Mouse (Mus musculus): ENCODE results near the gene Ric3. TPM values are rescaled to one million over a fixed set of nuclear protein-coding genes. Genes with fewer than 3 reads are reported as not detected.

Gene Ric3
- total and polyA plus RNA-seq, 3 experiments, result not detected

DNA sequence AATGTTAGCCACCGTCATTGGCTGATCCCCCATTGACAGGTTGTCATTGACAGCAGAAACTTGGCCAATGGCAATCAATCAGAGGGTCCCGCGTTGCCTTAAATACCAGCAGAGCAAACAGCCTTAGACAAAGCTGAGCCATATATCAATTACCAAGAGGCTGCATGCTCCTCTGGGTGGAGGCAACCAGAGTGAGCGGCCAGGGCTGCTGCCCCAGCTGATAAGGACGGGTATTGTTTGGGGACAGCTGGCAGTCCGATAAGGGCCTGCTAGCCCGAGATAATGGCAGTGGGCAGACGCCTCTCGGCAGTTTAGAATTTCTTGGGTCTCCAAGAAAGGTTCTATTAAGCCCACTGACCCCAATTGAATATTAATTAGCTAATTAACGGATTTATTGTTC, 31.8 kb upstream of the Ric3 start (continued):
- TF ChIP-seq TAL1 (IDR thresholded peaks at IDR 0.05; ENCODE audit: low read length), result peak; percentile 98
- TF ChIP-seq BHLHE40 (IDR thresholded peaks at IDR 0.05; ENCODE audit: borderline replicate concordance, low read depth, low read length), result peak; percentile 58; the same call in 1 of the 2 replicates

DNA sequence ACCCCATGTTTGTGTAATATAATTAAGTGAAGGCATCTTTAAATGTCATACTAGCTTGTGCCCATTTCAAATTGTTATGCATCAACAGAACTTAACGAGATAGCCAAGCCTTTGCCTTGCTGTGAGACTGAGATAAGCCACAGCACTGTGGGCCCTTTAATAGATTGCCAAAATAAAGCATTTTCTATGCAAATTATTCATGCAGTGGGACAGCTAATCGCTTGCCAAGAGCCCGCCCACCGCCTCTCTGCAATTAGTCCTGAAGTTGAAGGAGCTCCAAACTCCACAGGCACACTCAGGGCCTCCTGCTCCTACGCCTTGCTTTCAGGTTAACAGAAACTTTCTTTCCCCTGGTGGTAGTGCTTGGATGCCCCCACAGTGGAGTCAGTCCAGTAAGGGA, 27.9 kb upstream of the Ric3 start:
- TF ChIP-seq RCOR1 (IDR thresholded peaks at IDR 0.05; ENCODE audit: low read depth, low read length) (peak; percentile 73; the same call in 1 of the 2 replicates), TCF12 (IDR thresholded peaks at IDR 0.05; ENCODE audit: low read depth, low read length) (peak; percentile 96), KAT2A (conservative IDR thresholded peaks at IDR 0.05; ENCODE audit: low read depth, low read length) (peak; percentile 28; the same call in 1 of the 2 replicates), MYB (IDR thresholded peaks at IDR 0.05; ENCODE audit: low read depth, low read length) (peak; percentile 60), NELFE (IDR thresholded peaks at IDR 0.05; ENCODE audit: low read depth, low read length) (no peak), TAL1 (IDR thresholded peaks at IDR 0.05; ENCODE audit: low read length) (peak; percentile 82), ZNF384 (IDR thresholded peaks at IDR 0.05; ENCODE audit: low read depth, low read length) (peak; percentile 55), EP300 (IDR thresholded peaks at IDR 0.05; ENCODE audit: low read depth in 1 of 2, low read length in 2 of 2) (peak; percentile 89 to 94), TBP (IDR thresholded peaks at IDR 0.05; ENCODE audit: low read depth, low read length) (peak; percentile 62; the same call in 1 of the 2 replicates), JUND (IDR thresholded peaks at IDR 0.05; ENCODE audit: low read depth, low read length) (no peak), POLR2AphosphoS5 (IDR thresholded peaks at IDR 0.05; ENCODE audit: borderline replicate concordance, low read depth, low read length) (no peak), GATA1 (IDR thresholded peaks at IDR 0.05; ENCODE audit: low read depth, low read length) (peak; percentile 92), POLR2A (IDR thresholded peaks at IDR 0.05; ENCODE audit: control insufficient read depth in 1 of 2, insufficient read depth in 1 of 2, low read depth in 1 of 2, low read length in 2 of 2, poor library complexity in 1 of 2) (no peak), ZMIZ1 (IDR thresholded peaks at IDR 0.05; ENCODE audit: low read depth, low read length) (peak; percentile 60; the same call in 1 of the 2 replicates), E2F4 (IDR thresholded peaks at IDR 0.05; ENCODE audit: borderline replicate concordance, low read depth, low read length) (no peak), ETS1 (IDR thresholded peaks at IDR 0.05; ENCODE audit: low read depth, low read length) (peak; percentile 86), CHD2 (IDR thresholded peaks at IDR 0.05; ENCODE audit: low read length) (no peak), POLR2AphosphoS2 (IDR thresholded peaks at IDR 0.05; ENCODE audit: low read length) (peak; percentile 35; the same call in 1 of the 2 replicates), CTCF (IDR thresholded peaks at IDR 0.05 in 2 of 3, conservative IDR thresholded peaks at IDR 0.05 in 1 of 3; ENCODE audit: control insufficient read depth in 1 of 3, insufficient read depth in 1 of 3, low read depth in 2 of 3, low read length in 3 of 3, poor library complexity in 1 of 3, severe bottlenecking in 1 of 3) (no peak), MAX (IDR thresholded peaks at IDR 0.05; ENCODE audit: low read length) (no peak), RAD21 (IDR thresholded peaks at IDR 0.05; ENCODE audit: low read depth, low read length) (no peak), USF1 (IDR thresholded peaks at IDR 0.05; ENCODE audit: low read depth, low read length) (no peak), SIN3A (IDR thresholded peaks at IDR 0.05; ENCODE audit: low read length) (peak; percentile 86)
- DNase-seq (ENCODE audit: low read depth, low spot score), result peak; percentile 88

More for the DNA sequence above, 27.9 kb upstream of the Ric3 start:
- Histone ChIP-seq H3K27ac (ENCODE audit: control insufficient read depth, low read depth, low read length) (peak overlapping the region; percentile 70), H3K4me3 (ENCODE audit: control insufficient read depth in 1 of 2, insufficient read depth in 1 of 2, low read depth in 2 of 2, low read length in 2 of 2) (no peak overlapping the region), H3K9ac (ENCODE audit: control insufficient read depth, low read depth, low read length, poor library complexity, severe bottlenecking) (0 out of 2 replicates have a peak overlapping the region, but pooled peaks have one; percentile 33), H3K4me1 (ENCODE audit: control insufficient read depth in 1 of 2, insufficient read depth in 2 of 2, low read length in 2 of 2) (peaks cover 30 to 52% of the 10 kb centered on the region in 2 experiments), H3K27me3 (ENCODE audit: control insufficient read depth in 1 of 2, insufficient read depth in 2 of 2, low read length in 2 of 2) (no peaks in the 10 kb centered on the region), H3K79me2 (ENCODE audit: control insufficient read depth, insufficient read depth, low read length, poor library complexity) (no peaks in the 10 kb centered on the region), H3K9me3 (replicated peaks; ENCODE audit: insufficient read depth, low read length) (no peaks in the 10 kb centered on the region), H3K36me3 (ENCODE audit: control insufficient read depth in 1 of 2, insufficient read depth in 2 of 2, low read length in 2 of 2) (peaks cover 0 to 31% of the 10 kb centered on the region in 2 experiments; a peak in 2 of 4 replicates)

All from MEL (cell line).